Mouse (Mus musculus) MEL (cell line): ENCODE results near the gene Alg12. TPM values are rescaled to one million over a fixed set of nuclear protein-coding genes. Genes with fewer than 3 reads are reported as not detected.
"Not testable (repeated sequence)": the region's sequence is repeated elsewhere in the genome, so short reads cannot be mapped to it uniquely, and the experiment has no call there.

ENCODE experiments used
- DNase-seq: peaks from one replicate; pipeline ENCODE4 v3.0.0; 2011; ENCODE audit warnings: low read depth, low spot score
- H3K27ac ChIP-seq: 2 replicates; pipeline ENCODE4 v1.5.1; 2012; ENCODE audit warnings: low read depth, mild to moderate bottlenecking, control low read depth, low read length, moderate library complexity; ENCODE audit not compliant: control insufficient read depth
- H3K27me3 ChIP-seq, 2 experiments: fragments of 150-350 bp in 1 of 2; sonication (generic) in 1 of 2; 2 replicates each; pipeline ENCODE4 v1.6.1; 2012; ENCODE audit warnings: low read length in 2 of 2, mild to moderate bottlenecking in 2 of 2, improper control_type of control experiment in 1 of 2, moderate library complexity in 1 of 2; ENCODE audit not compliant: insufficient read depth in 2 of 2, control insufficient read depth in 1 of 2
- H3K36me3 ChIP-seq, 2 experiments: 2 replicates each; pipeline ENCODE4 v1.6.1; 2012 to 2014; ENCODE audit warnings: low read length in 2 of 2, improper control_type of control experiment in 1 of 2, inconsistent platforms in 1 of 2, mild to moderate bottlenecking in 1 of 2; ENCODE audit not compliant: insufficient read depth in 2 of 2, control insufficient read depth in 1 of 2
- H3K4me1 ChIP-seq, 2 experiments: fragments of 150-350 bp in 1 of 2; sonication (generic) in 1 of 2; 2 replicates each; pipeline ENCODE4 v1.6.1; 2012; ENCODE audit warnings: low read length in 2 of 2, improper control_type of control experiment in 1 of 2, mild to moderate bottlenecking in 1 of 2; ENCODE audit not compliant: insufficient read depth in 2 of 2, control insufficient read depth in 1 of 2
- H3K4me3 ChIP-seq, 2 experiments: fragments of 150-350 bp in 1 of 2; sonication (generic) in 1 of 2; 2 replicates each; pipeline ENCODE4 v1.5.1; 2012; ENCODE audit warnings: low read depth in 2 of 2, low read length in 2 of 2, mild to moderate bottlenecking in 2 of 2, moderate library complexity in 2 of 2, control low read depth in 1 of 2, improper control_type of control experiment in 1 of 2; ENCODE audit not compliant: control insufficient read depth in 1 of 2, insufficient read depth in 1 of 2
- H3K79me2 ChIP-seq: 2 replicates; pipeline ENCODE4 v1.6.1; 2012; ENCODE audit warnings: mild to moderate bottlenecking, low read length, moderate library complexity; ENCODE audit not compliant: control insufficient read depth, poor library complexity, insufficient read depth
- H3K9ac ChIP-seq: 2 replicates; pipeline ENCODE4 v1.6.1; 2012; ENCODE audit warnings: low read depth, mild to moderate bottlenecking, control low read depth, low read length, moderate library complexity; ENCODE audit not compliant: control insufficient read depth, poor library complexity, severe bottlenecking
- H3K9me3 ChIP-seq: fragments of 150-350 bp; sonication (generic); replicated peaks from 2 replicates; pipeline ENCODE4 v1.6.1; 2012; ENCODE audit warnings: mild to moderate bottlenecking, low read length, improper control_type of control experiment, moderate library complexity; ENCODE audit not compliant: insufficient read depth
- BHLHE40 ChIP-seq: IDR thresholded peaks from 2 replicates; pipeline ENCODE4 v1.6.1; 2012; ENCODE audit warnings: low read depth, mild to moderate bottlenecking, inconsistent platforms, low read length, improper control_type of control experiment, borderline replicate concordance
- CTCF ChIP-seq, 3 experiments: IDR thresholded peaks in 2 of 3; conservative IDR thresholded peaks in 1 of 3; 2 replicates each; pipeline ENCODE4 v1.5.1; 2011 to 2012; ENCODE audit warnings: low read length in 3 of 3, low read depth in 2 of 3, mild to moderate bottlenecking in 2 of 3, improper control_type of control experiment in 1 of 3, inconsistent platforms in 1 of 3, mixed read lengths in 1 of 3, moderate library complexity in 1 of 3; ENCODE audit not compliant: control insufficient read depth in 1 of 3, insufficient read depth in 1 of 3, poor library complexity in 1 of 3, severe bottlenecking in 1 of 3
- E2F4 ChIP-seq: IDR thresholded peaks from 2 replicates; pipeline ENCODE4 v1.6.1; 2011; ENCODE audit warnings: low read depth, low read length, improper control_type of control experiment, borderline replicate concordance
- ELF1 ChIP-seq: IDR thresholded peaks from 2 replicates; pipeline ENCODE4 v1.6.1; 2014; ENCODE audit warnings: low read depth, mild to moderate bottlenecking, inconsistent platforms, low read length, improper control_type of control experiment, moderate library complexity
- EP300 ChIP-seq, 2 experiments: IDR thresholded peaks; 2 replicates each; pipeline ENCODE4 v1.6.1; 2011; ENCODE audit warnings: improper control_type of control experiment in 2 of 2, low read length in 2 of 2, low read depth in 1 of 2, mild to moderate bottlenecking in 1 of 2
- ETS1 ChIP-seq: IDR thresholded peaks from 2 replicates; pipeline ENCODE4 v1.6.1; 2012; ENCODE audit warnings: low read depth, mild to moderate bottlenecking, inconsistent platforms, low read length, improper control_type of control experiment, moderate library complexity
- GATA1 ChIP-seq: IDR thresholded peaks from 2 replicates; pipeline ENCODE4 v1.6.1; 2011; ENCODE audit warnings: low read depth, low read length, improper control_type of control experiment
- HCFC1 ChIP-seq: IDR thresholded peaks from 2 replicates; pipeline ENCODE4 v1.6.1; 2012; ENCODE audit warnings: low read depth, mild to moderate bottlenecking, inconsistent platforms, low read length, improper control_type of control experiment, moderate library complexity
- JUND ChIP-seq: IDR thresholded peaks from 2 replicates; pipeline ENCODE4 v1.6.1; 2011; ENCODE audit warnings: low read depth, mild to moderate bottlenecking, improper control_type of control experiment, low read length
- MAX ChIP-seq: IDR thresholded peaks from 2 replicates; pipeline ENCODE4 v1.6.1; 2011; ENCODE audit warnings: low read length, improper control_type of control experiment
- MAZ ChIP-seq: IDR thresholded peaks from 2 replicates; pipeline ENCODE4 v1.6.1; 2012; ENCODE audit warnings: low read depth, mild to moderate bottlenecking, inconsistent platforms, low read length, improper control_type of control experiment
- MEF2A ChIP-seq: IDR thresholded peaks from 2 replicates; pipeline ENCODE4 v1.6.1; 2014; ENCODE audit warnings: low read depth, mild to moderate bottlenecking, inconsistent platforms, low read length, improper control_type of control experiment; ENCODE audit not compliant: poor library complexity, insufficient replicate concordance, severe bottlenecking; ENCODE audit errors: extremely low read depth
- MXI1 ChIP-seq: IDR thresholded peaks from 2 replicates; pipeline ENCODE4 v1.6.1; 2011; ENCODE audit warnings: mild to moderate bottlenecking, low read depth, low read length, improper control_type of control experiment
- NRF1 ChIP-seq: IDR thresholded peaks from 2 replicates; pipeline ENCODE4 v1.6.1; 2014; ENCODE audit warnings: low read depth, mild to moderate bottlenecking, inconsistent platforms, low read length, improper control_type of control experiment, moderate library complexity; ENCODE audit not compliant: poor library complexity, insufficient read depth, severe bottlenecking
- RAD21 ChIP-seq: IDR thresholded peaks from 2 replicates; pipeline ENCODE4 v1.6.1; 2011; ENCODE audit warnings: mild to moderate bottlenecking, low read depth, low read length, improper control_type of control experiment
- RCOR1 ChIP-seq: IDR thresholded peaks from 2 replicates; pipeline ENCODE4 v1.6.1; 2012; ENCODE audit warnings: low read depth, mild to moderate bottlenecking, inconsistent platforms, low read length, improper control_type of control experiment
- SIN3A ChIP-seq: IDR thresholded peaks from 2 replicates; pipeline ENCODE4 v1.6.1; 2012; ENCODE audit warnings: low read length, improper control_type of control experiment, inconsistent platforms
- TAL1 ChIP-seq: IDR thresholded peaks from 2 replicates; pipeline ENCODE4 v1.6.1; 2012; ENCODE audit warnings: mild to moderate bottlenecking, inconsistent platforms, low read length, moderate library complexity, mixed read lengths
- TBP ChIP-seq: IDR thresholded peaks from 2 replicates; pipeline ENCODE4 v1.8.0; 2011; ENCODE audit warnings: low read depth, low read length, improper control_type of control experiment
- TCF12 ChIP-seq: IDR thresholded peaks from 2 replicates; pipeline ENCODE4 v1.6.1; 2014; ENCODE audit warnings: low read depth, mild to moderate bottlenecking, inconsistent platforms, low read length, improper control_type of control experiment, moderate library complexity
- UBTF ChIP-seq: IDR thresholded peaks from 2 replicates; pipeline ENCODE4 v1.6.1; 2012; ENCODE audit warnings: low read depth, mild to moderate bottlenecking, inconsistent platforms, low read length, improper control_type of control experiment, moderate library complexity, borderline replicate concordance; ENCODE audit not compliant: insufficient read depth
- USF2 ChIP-seq, 2 experiments: IDR thresholded peaks; 2 replicates each; pipeline ENCODE4 v1.6.1; 2011 to 2012; ENCODE audit warnings: improper control_type of control experiment in 2 of 2, low read length in 2 of 2, borderline replicate concordance in 1 of 2, inconsistent platforms in 1 of 2, low read depth in 1 of 2, mild to moderate bottlenecking in 1 of 2; ENCODE audit not compliant: insufficient read depth in 1 of 2
- ZNF384 ChIP-seq: IDR thresholded peaks from 2 replicates; pipeline ENCODE4 v1.6.1; 2012; ENCODE audit warnings: low read depth, mild to moderate bottlenecking, inconsistent platforms, low read length, improper control_type of control experiment
- polyA plus RNA-seq, 2 experiments: library from polyadenylated mRNA; stranded (reverse) in 1 of 2; unstranded in 1 of 2; fragments of >175 nt in 1 of 2; fragments of >200 nt in 1 of 2; gene quantifications; 2 replicates each; pipeline versions ENCODE4 v1.2.1 to v1.2.4; 2012; ENCODE audit warnings: low replicate concordance in 2 of 2, low read depth in 1 of 2; ENCODE audit not compliant: insufficient read length in 2 of 2, insufficient read depth in 1 of 2, missing spikeins in 1 of 2
- total RNA-seq: library from RNA; depleted of rRNA; stranded (reverse); fragments of 300-350 nt; gene quantifications from 2 replicates; pipeline ENCODE4 v1.2.3, GENCODE M21; 2012

Gene Alg12
- total and polyA plus RNA-seq, 3 experiments: 13.7 to 18.6 TPM; not detected in 1

GRCm38 (mm10) chr15:88766139-88766538, 53.0 kb downstream of the Alg12 start:
- peak; percentile 55 for DNase-seq
- H3K4me3 ChIP-seq, H3K9ac ChIP-seq, H3K9me3 ChIP-seq, H3K79me2 ChIP-seq, H3K27me3 ChIP-seq, H3K27ac ChIP-seq: not testable (repeated sequence)
- peaks cover 7 to 29% of the 10 kb centered on the region in 2 experiments for H3K36me3 ChIP-seq
- TF ChIP-seq CTCF (IDR thresholded peaks at IDR 0.05 in 2 of 3, conservative IDR thresholded peaks at IDR 0.05 in 1 of 3; ENCODE audit: control insufficient read depth in 1 of 3, insufficient read depth in 1 of 3, low read depth in 2 of 3, low read length in 3 of 3, poor library complexity in 1 of 3, severe bottlenecking in 1 of 3): peak in 2 of 3 experiments; percentile 39 to 53; a peak in 5 of 6 replicates
- TF ChIP-seq, all 39 proteins: peak for 1; not testable (repeated sequence) for 38
- not testable (repeated sequence) for H3K4me1 ChIP-seq

GRCm38 (mm10) chr15:88761551-88761950, 57.6 kb downstream of the Alg12 start:
- peak; percentile 49 for DNase-seq
- Histone ChIP-seq H3K27me3 (no peaks in the 10 kb centered on the region), H3K36me3 (peaks cover 20 to 36% of the 10 kb centered on the region in 2 experiments)

DNA sequence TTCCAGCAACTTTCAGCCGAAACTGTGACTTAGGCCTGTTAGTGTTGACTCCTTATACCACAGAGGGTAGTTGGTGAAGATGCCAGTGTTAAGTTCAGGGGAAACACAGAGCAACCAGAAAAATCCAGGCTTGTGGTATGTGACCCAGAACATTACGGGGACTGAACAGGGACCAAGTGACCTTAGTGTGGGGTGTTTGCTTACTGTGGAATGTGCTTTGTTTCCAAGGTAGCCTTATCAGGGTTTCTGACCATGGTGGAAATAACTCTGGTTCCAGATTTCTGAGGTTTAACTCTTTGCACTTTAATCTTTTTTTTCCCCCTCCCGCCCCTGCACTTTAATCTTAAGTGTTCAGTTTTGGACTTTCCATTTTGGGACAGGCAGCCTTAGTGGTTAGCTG, 61.1 kb downstream of the Alg12 start:
- Histone ChIP-seq H3K79me2 (peaks cover 46% of the 10 kb centered on the region), H3K27me3 (no peaks in the 10 kb centered on the region), H3K9ac (no peak overlapping the region), H3K4me1 (peaks cover 0 to 14% of the 10 kb centered on the region in 2 experiments; a peak in 2 of 4 replicates), H3K9me3 (no peaks in the 10 kb centered on the region), H3K4me3 (no peak overlapping the region)
- no peak for DNase-seq
- TF ChIP-seq USF2 (IDR thresholded peaks at IDR 0.05; ENCODE audit: borderline replicate concordance in 1 of 2, insufficient read depth in 1 of 2, low read depth in 1 of 2, low read length in 2 of 2) (no peak), UBTF (no peak)
- TF ChIP-seq, all 39 proteins: peak for 0
- Histone ChIP-seq H3K27ac (no peak overlapping the region), H3K36me3 (peaks cover 34 to 37% of the 10 kb centered on the region in 2 experiments)

More at GRCm38 (mm10) chr15:88761551-88761950, 57.6 kb downstream of the Alg12 start:
- H3K9me3 ChIP-seq: no peaks in the 10 kb centered on the region
- H3K27ac ChIP-seq: no peak overlapping the region
- no peaks in the 10 kb centered on the region; a peak in 1 of 4 replicates for H3K4me1 ChIP-seq
- TF ChIP-seq ETS1 (peak; percentile 51), EP300 (IDR thresholded peaks at IDR 0.05; ENCODE audit: low read depth in 1 of 2, low read length in 2 of 2) (peak; percentile 31 to 63), MEF2A (peak; percentile 86; the same call in 1 of the 2 replicates), HCFC1 (no peak), GATA1 (peak; percentile 71), MAX (no peak), TCF12 (peak; percentile 77; the same call in 1 of the 2 replicates), TBP (no peak), JUND (no peak), ZNF384 (no peak), UBTF (no peak), MXI1 (0 out of 2 replicates have a peak, but pooled peaks have one; percentile 18), MAZ (no peak), SIN3A (peak; percentile 34; the same call in 1 of the 2 replicates), RAD21 (no peak), NRF1 (no peak), TAL1 (peak; percentile 58), ELF1 (no peak), RCOR1 (peak; percentile 65; the same call in 1 of the 2 replicates), BHLHE40 (peak; percentile 92), E2F4 (no peak)
- no peak overlapping the region for H3K9ac ChIP-seq
- peaks cover 25% of the 10 kb centered on the region for H3K79me2 ChIP-seq
- H3K4me3 ChIP-seq: no peak overlapping the region
